Mouse (Mus musculus) brain, embryonic 14.5 days (tissue): ENCODE results near the gene Dlgap1.

Source experiments
- CTCF ChIP-seq: fragments of 200-500 bp; IDR thresholded peaks from 2 replicates; pipeline ENCODE4 v1.5.1; 2012; ENCODE audit warnings: inconsistent platforms, mild to moderate bottlenecking, moderate library complexity, borderline replicate concordance; ENCODE audit not compliant: insufficient read depth, insufficient read length; ENCODE audit errors: extremely low read depth
- POLR2A ChIP-seq: fragments of 200-500 bp; IDR thresholded peaks from 2 replicates; pipeline ENCODE4 v1.6.1; 2012; ENCODE audit warnings: mild to moderate bottlenecking, inconsistent platforms, borderline replicate concordance; ENCODE audit not compliant: poor library complexity, insufficient read depth, insufficient read length, severe bottlenecking; ENCODE audit errors: extremely low read depth

DNA sequence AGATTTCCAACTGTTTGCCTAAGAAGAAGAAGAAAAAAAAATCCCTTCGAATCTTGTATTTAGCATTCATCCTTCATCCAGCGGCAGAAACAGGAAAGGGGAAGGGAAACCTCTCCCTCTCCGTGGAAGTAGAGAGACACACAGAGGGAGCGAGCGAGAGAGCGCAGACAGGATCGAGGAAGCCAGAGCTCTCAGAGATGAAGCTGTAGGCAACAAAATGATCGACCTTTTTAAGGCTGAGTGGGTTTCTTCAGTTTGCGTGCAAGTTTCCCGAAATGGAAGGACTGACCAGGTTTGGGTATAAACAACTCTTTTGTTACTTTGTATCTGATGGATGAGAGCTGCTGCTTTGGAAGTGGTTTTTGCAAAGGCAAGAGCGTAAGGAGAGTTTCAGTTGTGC, 553.1 kb downstream of the Dlgap1 start:
- TF ChIP-seq CTCF (no peak), POLR2A (no peak)
